Mouse (Mus musculus) duodenum, adult 2 months (tissue): ENCODE measurements around the gene Gm595. TPM values are rescaled to one million over a fixed set of nuclear protein-coding genes. Genes with fewer than 3 reads are reported as not detected.

Source experiments
- polyA plus RNA-seq: library from polyadenylated mRNA; depleted of rRNA; stranded (reverse); fragments of >200 nt; gene quantifications from 2 replicates; pipeline ENCODE4 v1.2.3, GENCODE M21; 2012; ENCODE audit warnings: low replicate concordance; rRNA removed

Gene Gm595
- not detected in 2 replicates for polyA plus RNA-seq

GRCm38 (mm10) chrX:48877613-48878012 is at the start of gene Gm595:
TSS of gene Gm595 (minus strand) at chrX:48877713.

Other genes with a start within 250 kb of the Gm595 start
- gene Gpr119, start 203.2 kb downstream of the Gm595 start, polyA plus RNA-seq: 0.13 TPM in 1 of 2 replicates, not detected in the other
- 0.18 and 0.34 TPM in 2 replicates for gene Rbmx2, start 182.7 kb downstream of the Gm595 start, polyA plus RNA-seq